Mouse (Mus musculus) G1E (cell line): Measurements from ENCODE around the gene Wwc2.

Experiments used
- CTCF ChIP-seq: IDR thresholded peaks from 2 replicates; pipeline ENCODE4 v1.5.1; 2012; ENCODE audit warnings: low read depth, low read length, inconsistent platforms, mixed read lengths
- GATA1 ChIP-seq: IDR thresholded peaks from 2 replicates; pipeline ENCODE4 v1.6.1; 2012; ENCODE audit warnings: borderline replicate concordance, low read length, inconsistent platforms, mixed read lengths
- GATA2 ChIP-seq: IDR thresholded peaks from 2 replicates; pipeline ENCODE4 v1.6.1; 2012; ENCODE audit warnings: low read depth, low read length, inconsistent platforms, borderline replicate concordance

GRCm38 (mm10) chr8:47985243-47985642, 5.5 kb downstream of the Wwc2 start:
- TF ChIP-seq CTCF (no peak), GATA2 (no peak), GATA1 (no peak)
